8 mouse cellular contexts compared by ENCODE assay signal in the genomic region with DNA sequence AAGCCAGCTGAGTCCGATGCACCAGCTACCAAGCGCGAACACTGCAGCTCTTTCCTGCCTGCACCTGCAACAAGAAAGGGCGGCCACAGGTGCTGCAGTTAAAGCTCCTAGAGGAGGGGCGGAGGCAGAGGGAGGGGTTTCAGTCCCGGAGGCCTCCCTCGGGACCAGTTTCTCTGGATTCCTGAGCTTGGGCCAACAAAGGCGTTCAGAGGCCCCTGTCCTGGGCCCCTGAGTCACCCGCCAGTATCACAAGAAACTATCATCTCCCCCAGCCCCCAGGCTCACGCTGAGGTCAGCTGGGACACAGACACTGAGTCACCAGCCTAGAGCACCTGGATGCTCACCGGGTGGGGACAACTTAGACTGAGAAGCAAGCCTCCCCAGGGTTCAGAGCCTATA. TPM values are rescaled to one million over a fixed set of nuclear protein-coding genes. Genes with fewer than 3 reads are reported as not detected.
A peak's percentile ranks its signal among the peaks of the same experiment; 100 is the strongest.
DNase-seq lines count a peak whose midpoint lies in the region; ATAC-seq and TF ChIP-seq lines count a peak whose summit lies in the region.

A gene (minus strand): TSS at position 78 of the 399 bp plus-strand sequence.

- TF ChIP-seq CTCF in testis, adult 2 months (IDR thresholded peaks at IDR 0.05; ENCODE audit: control insufficient read depth, insufficient read depth, insufficient replicate concordance, low read depth, low read length) = no peak

- peaks cover 11% of the 10 kb centered on the region for H3K4me1 ChIP-seq in testis, adult 2 months (ENCODE audit: control insufficient read depth, insufficient read depth, low read length)

- peaks cover 2% of the 10 kb centered on the region; the same call in 1 of the 2 replicates for H3K27me3 ChIP-seq in testis, adult 2 months (ENCODE audit: control insufficient read depth, insufficient read depth, low read length)

- H3K4me3 ChIP-seq in testis, adult 2 months (ENCODE audit: control insufficient read depth, low read depth, low read length) = peak within 1 kb of the TSS; percentile 34

- no peaks in the 10 kb centered on the region for H3K36me3 ChIP-seq in testis, adult 2 months (ENCODE audit: control insufficient read depth, insufficient read depth, low read length)

- no peak for TF ChIP-seq POLR2A in testis, adult 2 months (IDR thresholded peaks at IDR 0.05; ENCODE audit: control insufficient read depth, low read depth, low read length)

- H3K27ac ChIP-seq in testis, adult 2 months (ENCODE audit: control insufficient read depth, insufficient read depth, low read depth, low read length) = no peak within 1 kb of the TSS

- no peak for DNase-seq in testis, postnatal 10 days (ENCODE audit: low spot score)
- DNase-seq in kidney, adult 9 months = peak; percentile 37
- DNase-seq in lung, postnatal 36 days = peak; percentile 67
- peak; percentile 87 for DNase-seq in yolk sac, embryonic 10.5 days (ENCODE audit: low spot score)
- no peak for DNase-seq in right cerebral cortex, postnatal 4 days
- DNase-seq in T-cell, adult 2 months (ENCODE audit: low spot score) = no peak

- ATAC-seq in erythroblast, adult 5-6 weeks (replicated peaks; ENCODE audit: low FRiP score, poor library complexity, severe bottlenecking) = no peak

RNA-seq across cellular contexts. Expression of the gene that starts here (rescaled TPM):
- 0.21 and 4.0 TPM in 2 replicates for polyA plus RNA-seq in testis, adult 2 months (2012; rRNA removed)
- total RNA-seq in erythroblast, adult 5-6 weeks (2015; ENCODE audit: low replicate concordance) = not detected in 2 replicates
- not detected in 2 replicates for total RNA-seq in erythroblast, adult 5-6 weeks (2017; ENCODE audit: low replicate concordance)

Comparison
In these comparisons a context has a peak if more than half of its experiments do, and no peak if none do; other contexts are left out.
1. DNase-seq: peak in kidney, adult 9 months (single experiment), lung, postnatal 36 days (single experiment) and yolk sac, embryonic 10.5 days (single experiment); none in testis, postnatal 10 days (single experiment), right cerebral cortex, postnatal 4 days (single experiment) and T-cell, adult 2 months (single experiment).